Mouse (Mus musculus) heart, embryonic 15.5 days (tissue): ENCODE data around the gene Tiam2. TPM values are rescaled to one million over a fixed set of nuclear protein-coding genes. Genes with fewer than 3 reads are reported as not detected.

Experiments used
- ATAC-seq: fragments of 200-750 bp; cut with Nextera tagmentation; replicated peaks from 2 replicates; pipeline ENCODE4 v1.8.0; 2017; ENCODE audit warnings: low read depth, moderate TSS enrichment; ENCODE audit not compliant: insufficient number of reproducible peaks, insufficient read depth, low FRiP score
- H3K27ac ChIP-seq: fragments of 300-500 bp; sonication (generic); 2 replicates; pipeline ENCODE4 v1.5.1; 2015; ENCODE audit warnings: mild to moderate bottlenecking, inconsistent platforms
- H3K27me3 ChIP-seq: fragments of 300-500 bp; sonication (generic); 2 replicates; pipeline ENCODE4 v1.6.1; 2015; ENCODE audit warnings: inconsistent platforms
- H3K36me3 ChIP-seq: fragments of 300-500 bp; sonication (generic); 2 replicates; pipeline ENCODE4 v1.6.1; 2015; ENCODE audit warnings: mild to moderate bottlenecking, inconsistent platforms
- H3K4me1 ChIP-seq: fragments of 300-500 bp; sonication (generic); replicated peaks from 2 replicates; pipeline ENCODE4 v1.6.1; 2015; ENCODE audit warnings: inconsistent platforms
- H3K4me2 ChIP-seq: fragments of 300-500 bp; sonication (generic); 2 replicates; pipeline ENCODE4 v1.6.1; 2015; ENCODE audit warnings: inconsistent platforms, mild to moderate bottlenecking, moderate library complexity
- H3K4me3 ChIP-seq: fragments of 300-500 bp; sonication (generic); 2 replicates; pipeline ENCODE4 v1.5.1; 2015; ENCODE audit warnings: mild to moderate bottlenecking, inconsistent platforms
- H3K9ac ChIP-seq: fragments of 300-500 bp; sonication (generic); 2 replicates; pipeline ENCODE4 v1.6.1; 2015; ENCODE audit warnings: mild to moderate bottlenecking, inconsistent platforms
- H3K9me3 ChIP-seq: fragments of 300-500 bp; sonication (generic); replicated peaks from 2 replicates; pipeline ENCODE4 v1.6.1; 2016; ENCODE audit warnings: inconsistent platforms
- WGBS: fragments of 180-500 bp; shearing (Covaris S2); methylation state at CpG from one replicate; pipeline ENCODE4 v1.1.7; 2015; ENCODE audit warnings: mixed read lengths; 5-methylcytosine and 5-hydroxymethylcytosine counted together
- polyA plus RNA-seq: library from polyadenylated mRNA; unstranded; fragments of >200 nt; fragmentation: Nextera tagmentation; extraction: Ambion mirVana; gene quantifications from 2 replicates; pipeline ENCODE4 v1.2.1, GENCODE M21; 2015

Gene Tiam2
- polyA plus RNA-seq, 1 experiment from 2014 or later = 3.8 TPM

- Histone ChIP-seq H3K9ac (no peak overlapping the region), H3K4me2 (no peak overlapping the region), H3K4me1 (0 out of 2 replicates have a peak, but pooled peaks cover 2% of the 10 kb centered on the region), H3K36me3 (no peaks in the 10 kb centered on the region), H3K27ac (no peak overlapping the region), H3K27me3 (no peaks in the 10 kb centered on the region), H3K9me3 (no peaks in the 10 kb centered on the region), H3K4me3 (no peak overlapping the region)
- 27% methylated on average over 1 of the region's 1 CpGs for WGBS
- ATAC-seq = no peak
Observed at GRCm38 (mm10) chr17:3533425-3533824, 207.1 kb downstream of the Tiam2 start.

GRCm38 (mm10) chr17:3540304-3540703, 213.9 kb downstream of the Tiam2 start:
- Histone ChIP-seq H3K9me3 (no peaks in the 10 kb centered on the region), H3K4me1 (no peaks in the 10 kb centered on the region), H3K27me3 (no peaks in the 10 kb centered on the region), H3K4me2 (no peak overlapping the region), H3K36me3 (peaks cover 11% of the 10 kb centered on the region), H3K27ac (no peak overlapping the region), H3K4me3 (no peak overlapping the region), H3K9ac (no peak overlapping the region)
- ATAC-seq = no peak
- 78% methylated on average over 2 of the region's 2 CpGs for WGBS

- Histone ChIP-seq H3K9me3 (no peaks in the 10 kb centered on the region), H3K4me3 (no peak overlapping the region), H3K27ac (no peak overlapping the region), H3K27me3 (no peaks in the 10 kb centered on the region), H3K4me1 (no peaks in the 10 kb centered on the region), H3K36me3 (peaks cover 11% of the 10 kb centered on the region), H3K9ac (no peak overlapping the region), H3K4me2 (no peak overlapping the region)
- no peak for ATAC-seq
- 79% methylated on average over 5 of the region's 5 CpGs for WGBS
Observed at GRCm38 (mm10) chr17:3541033-3541432, 214.7 kb downstream of the Tiam2 start.

- WGBS = 66% methylated on average over 7 of the region's 7 CpGs
- H3K27ac ChIP-seq = no peak overlapping the region
- no peaks in the 10 kb centered on the region for H3K27me3 ChIP-seq
- H3K36me3 ChIP-seq = peaks cover 11% of the 10 kb centered on the region
- H3K4me3 ChIP-seq = no peak overlapping the region
- no peak for ATAC-seq
- H3K4me2 ChIP-seq = no peak overlapping the region
- no peaks in the 10 kb centered on the region for H3K9me3 ChIP-seq
- no peaks in the 10 kb centered on the region for H3K4me1 ChIP-seq
- no peak overlapping the region for H3K9ac ChIP-seq
Observed at GRCm38 (mm10) chr17:3547725-3548124, 221.4 kb downstream of the Tiam2 start.

- Histone ChIP-seq H3K4me2 (no peak overlapping the region), H3K4me1 (peaks cover 14% of the 10 kb centered on the region), H3K9me3 (no peaks in the 10 kb centered on the region), H3K4me3 (no peak overlapping the region), H3K27me3 (no peaks in the 10 kb centered on the region), H3K9ac (no peak overlapping the region), H3K36me3 (peaks cover 11% of the 10 kb centered on the region; the same call in 1 of the 2 replicates), H3K27ac (no peak overlapping the region)
- 39% methylated on average over 1 of the region's 1 CpGs for WGBS
- no peak for ATAC-seq
Observed at GRCm38 (mm10) chr17:3556251-3556650, 229.9 kb downstream of the Tiam2 start.

- H3K4me1 ChIP-seq = peaks cover 14% of the 10 kb centered on the region
- H3K4me3 ChIP-seq = peak within 1 kb of the TSS; percentile 73
- no peaks in the 10 kb centered on the region for H3K9me3 ChIP-seq
- ATAC-seq = peak; percentile 100
- H3K27me3 ChIP-seq = no peaks in the 10 kb centered on the region
- peak within 1 kb of the TSS; percentile 59 for H3K9ac ChIP-seq
- peaks cover 3% of the 10 kb centered on the region; the same call in 1 of the 2 replicates for H3K36me3 ChIP-seq
- H3K4me2 ChIP-seq = peak within 1 kb of the TSS; percentile 72
- peak within 1 kb of the TSS; percentile 90 for H3K27ac ChIP-seq
- WGBS = under 1% methylated on average over 60 of the region's 60 CpGs
Observed at GRCm38 (mm10) chr17:3557331-3558311, 231.2 kb downstream of the Tiam2 start, which contains the start of gene Tfb1m. Gene Tfb1m, minus strand, starts transcription at chr17:3557781.

- peaks cover 14% of the 10 kb centered on the region for H3K4me1 ChIP-seq
- 74% methylated on average over 9 of the region's 9 CpGs for WGBS
- peak overlapping the region; percentile 72 for H3K4me2 ChIP-seq
- peak overlapping the region; percentile 73 for H3K4me3 ChIP-seq
- ATAC-seq = no peak
- H3K27me3 ChIP-seq = no peaks in the 10 kb centered on the region
- peak overlapping the region; percentile 20; the same call in 1 of the 2 replicates for H3K9ac ChIP-seq
- H3K9me3 ChIP-seq = no peaks in the 10 kb centered on the region
- H3K27ac ChIP-seq = peak overlapping the region; percentile 88
- peaks cover 3% of the 10 kb centered on the region; the same call in 1 of the 2 replicates for H3K36me3 ChIP-seq
Observed at GRCm38 (mm10) chr17:3558356-3558870, 232.0 kb downstream of the Tiam2 start.

GRCm38 (mm10) chr17:3560534-3560933, 234.2 kb downstream of the Tiam2 start:
- Histone ChIP-seq H3K9me3 (no peaks in the 10 kb centered on the region), H3K36me3 (no peaks in the 10 kb centered on the region), H3K27me3 (no peaks in the 10 kb centered on the region), H3K9ac (no peak overlapping the region), H3K4me1 (peaks cover 14% of the 10 kb centered on the region), H3K4me3 (no peak overlapping the region), H3K27ac (no peak overlapping the region), H3K4me2 (no peak overlapping the region)
- 69% methylated on average over 3 of the region's 3 CpGs for WGBS
- ATAC-seq = no peak

- 37% methylated on average over 8 of the region's 8 CpGs for WGBS
- H3K27me3 ChIP-seq = no peaks in the 10 kb centered on the region
- no peak for ATAC-seq
- no peaks in the 10 kb centered on the region for H3K9me3 ChIP-seq
- no peaks in the 10 kb centered on the region for H3K36me3 ChIP-seq
- no peak overlapping the region for H3K4me2 ChIP-seq
- no peak overlapping the region for H3K27ac ChIP-seq
- no peak overlapping the region for H3K4me3 ChIP-seq
- peaks cover 4% of the 10 kb centered on the region; the same call in 1 of the 2 replicates for H3K4me1 ChIP-seq
- no peak overlapping the region for H3K9ac ChIP-seq
Observed at GRCm38 (mm10) chr17:3562405-3562804, 236.0 kb downstream of the Tiam2 start.

GRCm38 (mm10) chr17:3570876-3571275, 244.5 kb downstream of the Tiam2 start:
- H3K27me3 ChIP-seq = no peaks in the 10 kb centered on the region
- no peaks in the 10 kb centered on the region for H3K36me3 ChIP-seq
- H3K4me1 ChIP-seq = no peaks in the 10 kb centered on the region
- no peak overlapping the region for H3K9ac ChIP-seq
- no peak overlapping the region for H3K27ac ChIP-seq
- H3K9me3 ChIP-seq = no peaks in the 10 kb centered on the region
- WGBS = 3% methylated on average over 12 of the region's 12 CpGs
- H3K4me2 ChIP-seq = peak overlapping the region; percentile 42
- no peak for ATAC-seq
- peak overlapping the region; percentile 15; the same call in 1 of the 2 replicates for H3K4me3 ChIP-seq
